Mouse (Mus musculus): ENCODE results near the gene Aplp2.
A peak's percentile ranks its signal among the peaks of the same experiment; 100 is the strongest.

- peak; percentile 98 for TF ChIP-seq POLR2A (IDR thresholded peaks at IDR 0.05; ENCODE audit: low read depth, low read length)
- no peak for TF ChIP-seq CTCF (IDR thresholded peaks at IDR 0.05; ENCODE audit: extremely low read depth, insufficient read depth, insufficient read length, insufficient replicate concordance)
These were observed at the start of gene Aplp2 for GRCm38 (mm10) chr9:31211690-31212499.

Measured in spleen, adult 2 months (tissue).